Mouse (Mus musculus) hematopoietic multipotent progenitor cell, adult 10-12 weeks (in vitro differentiated cells): Measurements from ENCODE around the gene Rab1a. TPM values are rescaled to one million over a fixed set of nuclear protein-coding genes. Genes with fewer than 3 reads are reported as not detected.

ENCODE experiments used
- polyA plus RNA-seq: library from polyadenylated mRNA; stranded (reverse); fragments of >175 nt; gene quantifications from 2 replicates; pipeline ENCODE4 v1.2.3, GENCODE M21; 2012; ENCODE audit warnings: low replicate concordance

Rab1a gene
- 23.8 and 25.9 TPM in 2 replicates for polyA plus RNA-seq

DNA sequence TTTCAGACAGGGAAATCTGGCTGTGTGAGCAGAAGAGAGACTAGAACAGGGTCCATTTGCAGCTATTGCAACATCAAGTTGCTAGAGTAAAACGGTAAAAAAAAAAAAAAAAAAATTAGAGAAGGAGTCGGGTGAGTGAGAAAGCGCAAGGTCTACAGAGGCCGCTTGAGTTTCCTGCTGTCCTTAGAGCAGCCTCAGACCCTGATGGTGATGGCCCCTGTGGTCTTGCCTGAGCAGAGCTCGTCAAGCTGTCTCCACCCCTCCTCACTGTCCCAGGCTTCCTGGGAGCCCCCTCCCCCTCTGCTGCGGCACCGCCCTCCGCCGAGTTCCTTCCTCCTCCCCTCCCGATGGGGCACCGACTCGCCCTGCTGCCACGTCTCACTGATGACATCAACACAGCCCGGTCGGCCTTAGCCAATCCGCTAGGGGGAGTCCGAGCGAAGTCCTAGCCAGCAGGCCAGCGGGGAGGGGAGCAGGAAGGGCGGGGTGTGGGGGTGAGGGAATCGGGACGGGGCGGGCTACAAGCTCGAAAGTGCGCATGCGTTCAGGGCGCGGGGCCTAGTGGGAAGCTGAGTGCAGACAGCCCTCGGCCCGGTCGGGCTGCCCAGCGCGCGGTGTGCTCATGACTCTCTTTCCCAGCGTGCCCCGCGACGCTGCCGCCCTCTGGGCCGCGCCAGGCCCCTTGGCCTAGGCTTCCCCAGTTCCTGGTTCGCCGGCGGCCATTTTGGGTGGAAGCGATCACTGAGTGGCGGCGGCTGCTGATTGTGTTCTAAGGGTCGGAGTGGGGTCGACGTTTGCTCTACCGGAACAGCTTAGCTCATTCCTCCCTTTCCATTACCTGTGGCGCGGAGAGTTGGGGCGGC, at the start of gene Rab1a:
Gene Rab1a (plus strand): TSS at position 720 of the 863 bp plus-strand sequence.

DNA sequence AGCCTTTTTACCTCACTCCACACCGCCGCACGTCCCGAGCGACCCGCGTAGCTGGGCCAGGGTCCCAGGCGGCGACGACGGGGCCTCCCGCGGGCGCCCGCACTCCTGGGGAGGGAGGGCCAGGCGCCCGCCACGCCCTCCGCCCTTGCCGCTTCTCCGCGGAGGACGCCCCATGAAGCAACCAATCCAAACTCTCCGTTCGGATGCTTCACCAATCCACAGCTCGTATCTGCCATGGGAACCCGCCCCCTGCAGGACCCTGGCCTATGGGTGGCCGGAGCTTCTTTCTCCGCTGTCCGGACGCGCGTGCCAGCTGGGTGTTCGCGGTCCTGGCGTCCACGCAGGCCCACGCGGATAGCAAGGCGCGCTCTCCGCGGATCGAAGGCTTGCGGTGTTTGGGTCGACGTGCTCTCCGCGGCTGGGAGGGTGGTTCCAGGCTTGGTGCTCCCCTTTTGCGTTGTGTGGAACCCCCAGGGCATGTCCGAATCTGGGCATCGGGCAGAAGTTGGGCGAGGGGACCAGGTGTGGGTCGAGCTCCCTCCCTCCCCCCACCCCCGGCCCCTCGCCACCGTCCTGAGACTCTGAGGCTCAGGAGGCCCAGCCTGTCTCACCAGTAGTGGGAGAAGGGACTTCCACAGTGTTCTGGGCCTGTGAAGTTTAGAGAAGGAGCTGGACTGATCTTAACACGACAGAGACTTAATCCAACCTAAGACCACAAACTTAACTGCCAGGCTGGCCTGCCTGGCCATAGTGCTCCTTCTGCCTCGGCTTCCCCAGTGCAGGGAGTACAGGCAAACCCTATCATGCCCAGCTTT, 48.3 kb downstream of the Rab1a start, which contains the start of gene Cep68:
Gene Cep68 (minus strand): TSS at position 134 of the 815 bp plus-strand sequence.

Other genes starting within 250 kb of the Rab1a start
- gene Actr2, start 88.5 kb upstream of the Rab1a start, polyA plus RNA-seq = 121 and 151 TPM in 2 replicates
- 26.0 and 28.0 TPM in 2 replicates for gene Cep68, start 48.0 kb downstream of the Rab1a start, polyA plus RNA-seq
- gene Slc1a4, start 131.3 kb downstream of the Rab1a start, polyA plus RNA-seq = 0.27 and 0.42 TPM in 2 replicates